Mouse (Mus musculus) CH12.LX (cell line): ENCODE data around the gene Tespa1. TPM values are rescaled to one million over a fixed set of nuclear protein-coding genes. Genes with fewer than 3 reads are reported as not detected.
"Not testable (repeated sequence)": the region's sequence is repeated elsewhere in the genome, so short reads cannot be mapped to it uniquely, and the experiment has no call there.

ENCODE experiments used
- DNase-seq: peaks from one replicate; pipeline ENCODE4 v3.0.0-alpha.2; 2013; ENCODE audit errors: extremely low read depth
- H3K27ac ChIP-seq: 2 replicates; pipeline ENCODE4 v1.5.1; 2012; ENCODE audit warnings: low read depth, mild to moderate bottlenecking, control low read depth, moderate library complexity; ENCODE audit not compliant: insufficient read depth
- H3K27me3 ChIP-seq: replicated peaks from 2 replicates; pipeline ENCODE3; 2012; ENCODE audit warnings: inconsistent platforms
- H3K36me3 ChIP-seq, 2 experiments: replicated peaks in 1 of 2; 2 replicates each; pipeline versions ENCODE3 to v1.6.1; 2012; ENCODE audit warnings: inconsistent platforms in 1 of 2, low read length in 1 of 2, mild to moderate bottlenecking in 1 of 2, mixed read lengths in 1 of 2, moderate library complexity in 1 of 2; ENCODE audit not compliant: control insufficient read depth in 1 of 2, insufficient read depth in 1 of 2
- H3K4me1 ChIP-seq, 2 experiments: 2 replicates each; pipeline ENCODE4 v1.6.1; 2012; ENCODE audit warnings: inconsistent platforms in 1 of 2, moderate library complexity in 1 of 2; ENCODE audit not compliant: insufficient read depth in 2 of 2, control insufficient read depth in 1 of 2
- H3K4me2 ChIP-seq: 2 replicates; pipeline ENCODE4 v1.6.1; 2012; ENCODE audit warnings: low read depth, mild to moderate bottlenecking, control low read depth; ENCODE audit not compliant: poor library complexity, insufficient read depth, severe bottlenecking
- H3K4me3 ChIP-seq, 3 experiments: fragments of 150-350 bp in 1 of 3; sonication (generic) in 1 of 3; replicated peaks in 1 of 3; 2 replicates each; pipeline versions ENCODE3 to v1.5.1; 2011 to 2012; ENCODE audit warnings: low read depth in 2 of 3, low read length in 2 of 3, mild to moderate bottlenecking in 2 of 3, moderate library complexity in 2 of 3, control low read depth in 1 of 3, improper control_type of control experiment in 1 of 3, inconsistent platforms in 1 of 3, mixed read lengths in 1 of 3; ENCODE audit not compliant: poor library complexity in 1 of 3
- H3K79me2 ChIP-seq: replicated peaks from 2 replicates; pipeline ENCODE4 v1.6.1; 2012; ENCODE audit warnings: mild to moderate bottlenecking, moderate library complexity; ENCODE audit not compliant: control insufficient read depth, poor library complexity, insufficient read depth, severe bottlenecking; ENCODE audit errors: extremely low read depth
- H3K9ac ChIP-seq: 2 replicates; pipeline ENCODE4 v1.6.1; 2012; ENCODE audit warnings: low read depth, mild to moderate bottlenecking, control low read depth, moderate library complexity; ENCODE audit not compliant: insufficient read depth
- H3K9me3 ChIP-seq: replicated peaks from 2 replicates; pipeline ENCODE3; 2012; ENCODE audit warnings: low read length, inconsistent platforms, mixed read lengths
- BHLHE40 ChIP-seq: IDR thresholded peaks from 2 replicates; pipeline ENCODE4 v1.6.1; 2011; ENCODE audit warnings: mild to moderate bottlenecking, low read depth, low read length, improper control_type of control experiment
- CTCF ChIP-seq, 2 experiments: IDR thresholded peaks in 1 of 2; conservative IDR thresholded peaks in 1 of 2; 2 replicates each; pipeline ENCODE4 v1.5.1; 2011 to 2012; ENCODE audit warnings: low read depth in 2 of 2, low read length in 2 of 2, improper control_type of control experiment in 1 of 2, inconsistent platforms in 1 of 2, mild to moderate bottlenecking in 1 of 2, moderate library complexity in 1 of 2
- E2F4 ChIP-seq: IDR thresholded peaks from 2 replicates; pipeline ENCODE4 v1.6.1; 2011; ENCODE audit warnings: low read depth, low read length, improper control_type of control experiment; ENCODE audit not compliant: insufficient replicate concordance
- ELF1 ChIP-seq: IDR thresholded peaks from 2 replicates; pipeline ENCODE4 v1.6.1; 2014; ENCODE audit warnings: low read depth, mild to moderate bottlenecking, inconsistent platforms, low read length, improper control_type of control experiment
- EP300 ChIP-seq: IDR thresholded peaks from 2 replicates; pipeline ENCODE4 v1.6.1; 2011; ENCODE audit warnings: low read length, improper control_type of control experiment
- ETS1 ChIP-seq: conservative IDR thresholded peaks from 2 replicates; pipeline ENCODE4 v1.6.1; 2012; ENCODE audit warnings: low read depth, mild to moderate bottlenecking, inconsistent platforms, low read length, improper control_type of control experiment, moderate library complexity
- IRF4 ChIP-seq: IDR thresholded peaks from 2 replicates; pipeline ENCODE4 v1.6.1; 2014; ENCODE audit warnings: low read depth, mild to moderate bottlenecking, inconsistent platforms, low read length, improper control_type of control experiment
- JUN ChIP-seq: IDR thresholded peaks from 2 replicates; pipeline ENCODE4 v1.6.1; 2011; ENCODE audit warnings: low read depth, mild to moderate bottlenecking, low read length, improper control_type of control experiment, moderate library complexity; ENCODE audit not compliant: insufficient read depth
- MAX ChIP-seq: IDR thresholded peaks from 2 replicates; pipeline ENCODE4 v1.6.1; 2011; ENCODE audit warnings: low read length, improper control_type of control experiment
- MEF2A ChIP-seq: IDR thresholded peaks from 2 replicates; pipeline ENCODE4 v1.6.1; 2014; ENCODE audit warnings: low read depth, mild to moderate bottlenecking, inconsistent platforms, low read length, improper control_type of control experiment, borderline replicate concordance
- MXI1 ChIP-seq: IDR thresholded peaks from 2 replicates; pipeline ENCODE4 v1.6.1; 2011; ENCODE audit warnings: mild to moderate bottlenecking, low read depth, low read length, improper control_type of control experiment
- MYC ChIP-seq: IDR thresholded peaks from 2 replicates; pipeline ENCODE4 v1.6.1; 2011; ENCODE audit warnings: low read depth, mild to moderate bottlenecking, improper control_type of control experiment, low read length
- NELFE ChIP-seq: IDR thresholded peaks from 2 replicates; pipeline ENCODE4 v1.6.1; 2011; ENCODE audit warnings: low read depth, low read length, improper control_type of control experiment
- NRF1 ChIP-seq: IDR thresholded peaks from 2 replicates; pipeline ENCODE4 v1.6.1; 2014; ENCODE audit warnings: low read depth, mild to moderate bottlenecking, inconsistent platforms, low read length, improper control_type of control experiment, moderate library complexity
- POLR2A ChIP-seq: IDR thresholded peaks from 2 replicates; pipeline ENCODE4 v1.6.1; 2011; ENCODE audit warnings: low read depth, mild to moderate bottlenecking, improper control_type of control experiment, low read length
- POLR2AphosphoS2 ChIP-seq: IDR thresholded peaks from 2 replicates; pipeline ENCODE4 v1.6.1; 2011; ENCODE audit warnings: low read depth, low read length, improper control_type of control experiment
- RAD21 ChIP-seq: IDR thresholded peaks from 2 replicates; pipeline ENCODE4 v1.6.1; 2011; ENCODE audit warnings: low read depth, mild to moderate bottlenecking, low read length, improper control_type of control experiment, moderate library complexity
- RCOR1 ChIP-seq: conservative IDR thresholded peaks from 2 replicates; pipeline ENCODE4 v1.6.1; 2012; ENCODE audit warnings: low read depth, mild to moderate bottlenecking, inconsistent platforms, low read length, improper control_type of control experiment
- SMC3 ChIP-seq: IDR thresholded peaks from 2 replicates; pipeline ENCODE4 v1.6.1; 2011; ENCODE audit warnings: low read depth, low read length, improper control_type of control experiment
- ZC3H11A ChIP-seq: IDR thresholded peaks from 2 replicates; pipeline ENCODE4 v1.6.1; 2012; ENCODE audit warnings: low read depth, mild to moderate bottlenecking, inconsistent platforms, low read length, improper control_type of control experiment
- ZKSCAN1 ChIP-seq: IDR thresholded peaks from 2 replicates; pipeline ENCODE4 v1.6.1; 2012; ENCODE audit warnings: low read depth, inconsistent platforms, low read length, improper control_type of control experiment, borderline replicate concordance
- ZMIZ1 ChIP-seq: IDR thresholded peaks from 2 replicates; pipeline ENCODE4 v1.6.1; 2012; ENCODE audit warnings: low read depth, mild to moderate bottlenecking, inconsistent platforms, low read length, improper control_type of control experiment
- ZNF384 ChIP-seq: IDR thresholded peaks from 2 replicates; pipeline ENCODE4 v1.6.1; 2012; ENCODE audit warnings: low read depth, low read length, improper control_type of control experiment, inconsistent platforms
- dilution Hi-C: fragments of 300-500 bp; cut with MboI; formaldehyde crosslinking; loops from 2 replicates; pipeline ENCODE4 v1.14.3; 2020; ENCODE audit warnings: low sequenced_read_pairs; ENCODE audit not compliant: extremely low pct_unique_long_range_greater_than_20kb, extremely low pct_ligation_motif_present
- in situ Hi-C: fragments of 300-500 bp; cut with MboI; formaldehyde crosslinking; loops from 3 replicates; pipeline ENCODE4 v1.14.3; 2019; ENCODE audit warnings: low sequenced_read_pairs, low pct_ligation_motif_present, low pct_unique_long_range_greater_than_20kb, mixed read lengths
- polyA plus RNA-seq: library from polyadenylated mRNA; unstranded; fragments of >175 nt; gene quantifications from 2 replicates; pipeline ENCODE4 v1.2.1, GENCODE M21; 2012; ENCODE audit warnings: low read depth; ENCODE audit not compliant: insufficient read length
- total RNA-seq, 2 experiments: library from RNA; depleted of rRNA; stranded (reverse); fragments of 300-350 nt in 1 of 2; fragments of >200 nt in 1 of 2; gene quantifications; 2 replicates each; pipeline ENCODE4 v1.2.3; 2012 to 2014

Tespa1 gene
- total and polyA plus RNA-seq, 3 experiments, result 26.0 to 55.1 (median 48.5) TPM

- H3K27me3 ChIP-seq, DNase-seq, H3K36me3 ChIP-seq, H3K4me3 ChIP-seq, H3K9ac ChIP-seq, H3K79me2 ChIP-seq, H3K27ac ChIP-seq, H3K4me1 ChIP-seq, dilution Hi-C loops, H3K9me3 ChIP-seq: not testable (repeated sequence)
- in situ Hi-C loops, result loop anchor here (5.0 kb wide), 1 partner anchor 71 kb away; no protein-coding TSS in a partner anchor
- peak; percentile 61 for TF ChIP-seq ZC3H11A
- TF ChIP-seq CTCF (conservative IDR thresholded peaks at IDR 0.05 in 1 of 2, IDR thresholded peaks at IDR 0.05 in 1 of 2; ENCODE audit: low read depth in 2 of 2, low read length in 2 of 2), result peak in 1 of 2 experiments; percentile 76; a peak in 2 of 4 replicates
- peak; percentile 83 for TF ChIP-seq SMC3
- TF ChIP-seq ZNF384, result 0 out of 2 replicates have a peak, but pooled peaks have one; percentile 32
- TF ChIP-seq RAD21, result peak; percentile 66
- 0 out of 2 replicates have a peak overlapping the region, but pooled peaks have one; percentile 45 for H3K4me2 ChIP-seq
These were observed 23.9 kb upstream of the Tespa1 start for GRCm38 (mm10) chr10:130298748-130299147.

- peak; percentile 83 for TF ChIP-seq ZNF384
- peak; percentile 27 for TF ChIP-seq RAD21
- TF ChIP-seq CTCF (conservative IDR thresholded peaks at IDR 0.05 in 1 of 2, IDR thresholded peaks at IDR 0.05 in 1 of 2; ENCODE audit: low read depth in 2 of 2, low read length in 2 of 2), result peak in 1 of 2 experiments; percentile 14; a peak in 2 of 4 replicates
- TF ChIP-seq, all 38 proteins: peak for 3; not testable (repeated sequence) for 35
- H3K4me1 ChIP-seq, H3K9ac ChIP-seq, H3K9me3 ChIP-seq, DNase-seq, in situ Hi-C loops, H3K27me3 ChIP-seq, H3K4me3 ChIP-seq, H3K27ac ChIP-seq, H3K4me2 ChIP-seq, H3K79me2 ChIP-seq, H3K36me3 ChIP-seq, dilution Hi-C loops: not testable (repeated sequence)
These were observed 18.5 kb upstream of the Tespa1 start for GRCm38 (mm10) chr10:130304138-130304537.

- Histone ChIP-seq H3K4me1 (peaks cover 4 to 40% of the 10 kb centered on the region in 2 experiments; a peak in 2 of 4 replicates), H3K79me2 (no peaks in the 10 kb centered on the region), H3K4me3 (no peak overlapping the region), H3K27me3 (no peaks in the 10 kb centered on the region), H3K4me2 (peak overlapping the region; percentile 79), H3K27ac (no peak overlapping the region), H3K9me3 (no peaks in the 10 kb centered on the region), H3K36me3 (no peaks in the 10 kb centered on the region), H3K9ac (peak overlapping the region; percentile 48; the same call in 1 of the 2 replicates)
- in situ Hi-C loops, result no loop called here
- dilution Hi-C loops, result no loop called here
- no peak for DNase-seq
- no peak for TF ChIP-seq JUN
- TF ChIP-seq MXI1, result no peak
- no peak for TF ChIP-seq NELFE
- TF ChIP-seq NRF1, result no peak
- TF ChIP-seq RAD21, result no peak
- TF ChIP-seq ELF1, result no peak
- no peak for TF ChIP-seq POLR2A
- TF ChIP-seq ETS1, result peak; percentile 51; the same call in 1 of the 2 replicates
- TF ChIP-seq POLR2AphosphoS2, result no peak
- no peak for TF ChIP-seq ZC3H11A
- TF ChIP-seq MYC, result no peak
- TF ChIP-seq RCOR1, result no peak
- peak; percentile 75 for TF ChIP-seq EP300
- TF ChIP-seq ZKSCAN1, result no peak
- no peak for TF ChIP-seq BHLHE40
- no peak for TF ChIP-seq ZMIZ1
- TF ChIP-seq IRF4, result peak; percentile 81
- no peak for TF ChIP-seq MEF2A
- TF ChIP-seq MAX, result no peak
- no peak for TF ChIP-seq E2F4
These were observed 11.0 kb upstream of the Tespa1 start for GRCm38 (mm10) chr10:130311534-130312227.
